Mouse (Mus musculus) spleen, adult 2 months (tissue): Measurements from ENCODE around the gene Dph3.

ENCODE experiments used
- CTCF ChIP-seq: fragments of 200-500 bp; IDR thresholded peaks from 2 replicates; pipeline ENCODE4 v1.5.1; 2011; ENCODE audit warnings: mild to moderate bottlenecking, inconsistent platforms; ENCODE audit not compliant: insufficient read depth, insufficient read length, insufficient replicate concordance; ENCODE audit errors: extremely low read depth
- POLR2A ChIP-seq: fragments of 200-500 bp; IDR thresholded peaks from 2 replicates; pipeline ENCODE4 v1.6.1; 2011; ENCODE audit warnings: low read depth, low read length, inconsistent platforms

DNA sequence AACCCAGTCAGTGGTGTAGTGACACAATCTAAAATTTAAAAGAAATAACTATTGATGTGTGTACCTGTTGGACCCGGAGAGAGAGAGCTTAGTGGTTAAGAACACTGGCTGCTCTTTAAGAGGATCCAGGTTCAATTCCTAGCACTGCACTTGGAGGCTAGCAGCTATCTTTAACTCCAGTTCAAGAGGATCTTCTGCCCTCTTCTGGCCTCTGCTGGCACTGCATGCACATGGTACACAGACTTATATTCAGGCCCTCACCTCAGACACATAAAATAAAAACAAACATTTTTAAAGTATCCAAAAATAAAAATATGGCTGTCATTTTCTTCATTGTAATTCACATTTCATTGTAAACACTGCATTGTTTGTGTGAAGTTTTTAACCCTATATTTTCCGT is 28.9 kb downstream of the Dph3 start:
- TF ChIP-seq CTCF (no peak), POLR2A (no peak)
